Mouse (Mus musculus) MEL (cell line): Measurements from ENCODE around the gene Dhx38. TPM values are rescaled to one million over a fixed set of nuclear protein-coding genes. Genes with fewer than 3 reads are reported as not detected.
A peak's percentile ranks its signal among the peaks of the same experiment; 100 is the strongest.

ENCODE experiments used
- DNase-seq: peaks from one replicate; pipeline ENCODE4 v3.0.0; 2011; ENCODE audit warnings: low read depth, low spot score
- H3K27ac ChIP-seq: 2 replicates; pipeline ENCODE4 v1.5.1; 2012; ENCODE audit warnings: low read depth, mild to moderate bottlenecking, control low read depth, low read length, moderate library complexity; ENCODE audit not compliant: control insufficient read depth
- H3K27me3 ChIP-seq, 2 experiments: fragments of 150-350 bp in 1 of 2; sonication (generic) in 1 of 2; 2 replicates each; pipeline ENCODE4 v1.6.1; 2012; ENCODE audit warnings: low read length in 2 of 2, mild to moderate bottlenecking in 2 of 2, improper control_type of control experiment in 1 of 2, moderate library complexity in 1 of 2; ENCODE audit not compliant: insufficient read depth in 2 of 2, control insufficient read depth in 1 of 2
- H3K36me3 ChIP-seq, 2 experiments: 2 replicates each; pipeline ENCODE4 v1.6.1; 2012 to 2014; ENCODE audit warnings: low read length in 2 of 2, improper control_type of control experiment in 1 of 2, inconsistent platforms in 1 of 2, mild to moderate bottlenecking in 1 of 2; ENCODE audit not compliant: insufficient read depth in 2 of 2, control insufficient read depth in 1 of 2
- H3K4me1 ChIP-seq, 2 experiments: fragments of 150-350 bp in 1 of 2; sonication (generic) in 1 of 2; 2 replicates each; pipeline ENCODE4 v1.6.1; 2012; ENCODE audit warnings: low read length in 2 of 2, improper control_type of control experiment in 1 of 2, mild to moderate bottlenecking in 1 of 2; ENCODE audit not compliant: insufficient read depth in 2 of 2, control insufficient read depth in 1 of 2
- H3K4me3 ChIP-seq, 2 experiments: fragments of 150-350 bp in 1 of 2; sonication (generic) in 1 of 2; 2 replicates each; pipeline ENCODE4 v1.5.1; 2012; ENCODE audit warnings: low read depth in 2 of 2, low read length in 2 of 2, mild to moderate bottlenecking in 2 of 2, moderate library complexity in 2 of 2, control low read depth in 1 of 2, improper control_type of control experiment in 1 of 2; ENCODE audit not compliant: control insufficient read depth in 1 of 2, insufficient read depth in 1 of 2
- H3K79me2 ChIP-seq: 2 replicates; pipeline ENCODE4 v1.6.1; 2012; ENCODE audit warnings: mild to moderate bottlenecking, low read length, moderate library complexity; ENCODE audit not compliant: control insufficient read depth, poor library complexity, insufficient read depth
- H3K9ac ChIP-seq: 2 replicates; pipeline ENCODE4 v1.6.1; 2012; ENCODE audit warnings: low read depth, mild to moderate bottlenecking, control low read depth, low read length, moderate library complexity; ENCODE audit not compliant: control insufficient read depth, poor library complexity, severe bottlenecking
- H3K9me3 ChIP-seq: fragments of 150-350 bp; sonication (generic); replicated peaks from 2 replicates; pipeline ENCODE4 v1.6.1; 2012; ENCODE audit warnings: mild to moderate bottlenecking, low read length, improper control_type of control experiment, moderate library complexity; ENCODE audit not compliant: insufficient read depth
- BHLHE40 ChIP-seq: IDR thresholded peaks from 2 replicates; pipeline ENCODE4 v1.6.1; 2012; ENCODE audit warnings: low read depth, mild to moderate bottlenecking, inconsistent platforms, low read length, improper control_type of control experiment, borderline replicate concordance
- CHD2 ChIP-seq: IDR thresholded peaks from 2 replicates; pipeline ENCODE4 v1.6.1; 2011; ENCODE audit warnings: low read length, improper control_type of control experiment
- E2F4 ChIP-seq: IDR thresholded peaks from 2 replicates; pipeline ENCODE4 v1.6.1; 2011; ENCODE audit warnings: low read depth, low read length, improper control_type of control experiment, borderline replicate concordance
- ELF1 ChIP-seq: IDR thresholded peaks from 2 replicates; pipeline ENCODE4 v1.6.1; 2014; ENCODE audit warnings: low read depth, mild to moderate bottlenecking, inconsistent platforms, low read length, improper control_type of control experiment, moderate library complexity
- EP300 ChIP-seq, 2 experiments: IDR thresholded peaks; 2 replicates each; pipeline ENCODE4 v1.6.1; 2011; ENCODE audit warnings: improper control_type of control experiment in 2 of 2, low read length in 2 of 2, low read depth in 1 of 2, mild to moderate bottlenecking in 1 of 2
- ETS1 ChIP-seq: IDR thresholded peaks from 2 replicates; pipeline ENCODE4 v1.6.1; 2012; ENCODE audit warnings: low read depth, mild to moderate bottlenecking, inconsistent platforms, low read length, improper control_type of control experiment, moderate library complexity
- GABPA ChIP-seq: IDR thresholded peaks from 2 replicates; pipeline ENCODE4 v1.6.1; 2012; ENCODE audit warnings: low read depth, mild to moderate bottlenecking, inconsistent platforms, low read length, improper control_type of control experiment, moderate library complexity
- GATA1 ChIP-seq: IDR thresholded peaks from 2 replicates; pipeline ENCODE4 v1.6.1; 2011; ENCODE audit warnings: low read depth, low read length, improper control_type of control experiment
- HCFC1 ChIP-seq: IDR thresholded peaks from 2 replicates; pipeline ENCODE4 v1.6.1; 2012; ENCODE audit warnings: low read depth, mild to moderate bottlenecking, inconsistent platforms, low read length, improper control_type of control experiment, moderate library complexity
- JUND ChIP-seq: IDR thresholded peaks from 2 replicates; pipeline ENCODE4 v1.6.1; 2011; ENCODE audit warnings: low read depth, mild to moderate bottlenecking, improper control_type of control experiment, low read length
- MAFK ChIP-seq: IDR thresholded peaks from 2 replicates; pipeline ENCODE4 v1.6.1; 2011; ENCODE audit warnings: low read depth, mild to moderate bottlenecking, low read length, improper control_type of control experiment, borderline replicate concordance
- MAX ChIP-seq: IDR thresholded peaks from 2 replicates; pipeline ENCODE4 v1.6.1; 2011; ENCODE audit warnings: low read length, improper control_type of control experiment
- MAZ ChIP-seq: IDR thresholded peaks from 2 replicates; pipeline ENCODE4 v1.6.1; 2012; ENCODE audit warnings: low read depth, mild to moderate bottlenecking, inconsistent platforms, low read length, improper control_type of control experiment
- MEF2A ChIP-seq: IDR thresholded peaks from 2 replicates; pipeline ENCODE4 v1.6.1; 2014; ENCODE audit warnings: low read depth, mild to moderate bottlenecking, inconsistent platforms, low read length, improper control_type of control experiment; ENCODE audit not compliant: poor library complexity, insufficient replicate concordance, severe bottlenecking; ENCODE audit errors: extremely low read depth
- MXI1 ChIP-seq: IDR thresholded peaks from 2 replicates; pipeline ENCODE4 v1.6.1; 2011; ENCODE audit warnings: mild to moderate bottlenecking, low read depth, low read length, improper control_type of control experiment
- MYB ChIP-seq: IDR thresholded peaks from 2 replicates; pipeline ENCODE4 v1.6.1; 2011; ENCODE audit warnings: mild to moderate bottlenecking, low read depth, low read length, improper control_type of control experiment
- MYC ChIP-seq: IDR thresholded peaks from 2 replicates; pipeline ENCODE4 v1.6.1; 2011; ENCODE audit warnings: low read depth, mild to moderate bottlenecking, low read length, improper control_type of control experiment, moderate library complexity
- NELFE ChIP-seq: IDR thresholded peaks from 2 replicates; pipeline ENCODE4 v1.6.1; 2011; ENCODE audit warnings: low read depth, low read length, improper control_type of control experiment
- NRF1 ChIP-seq: IDR thresholded peaks from 2 replicates; pipeline ENCODE4 v1.6.1; 2014; ENCODE audit warnings: low read depth, mild to moderate bottlenecking, inconsistent platforms, low read length, improper control_type of control experiment, moderate library complexity; ENCODE audit not compliant: poor library complexity, insufficient read depth, severe bottlenecking
- POLR2A ChIP-seq, 2 experiments: IDR thresholded peaks; 2 replicates each; pipeline ENCODE4 v1.6.1; 2011 to 2012; ENCODE audit warnings: low read length in 2 of 2, mild to moderate bottlenecking in 2 of 2, control low read depth in 1 of 2, improper control_type of control experiment in 1 of 2, low read depth in 1 of 2, moderate library complexity in 1 of 2; ENCODE audit not compliant: control insufficient read depth in 1 of 2, insufficient read depth in 1 of 2, poor library complexity in 1 of 2
- POLR2AphosphoS2 ChIP-seq: IDR thresholded peaks from 2 replicates; pipeline ENCODE4 v1.6.1; 2011; ENCODE audit warnings: low read length, improper control_type of control experiment
- POLR2AphosphoS5 ChIP-seq: IDR thresholded peaks from 2 replicates; pipeline ENCODE4 v1.6.1; 2012; ENCODE audit warnings: low read depth, borderline replicate concordance, mild to moderate bottlenecking, inconsistent platforms, low read length, moderate library complexity, mixed read lengths
- RAD21 ChIP-seq: IDR thresholded peaks from 2 replicates; pipeline ENCODE4 v1.6.1; 2011; ENCODE audit warnings: mild to moderate bottlenecking, low read depth, low read length, improper control_type of control experiment
- RCOR1 ChIP-seq: IDR thresholded peaks from 2 replicates; pipeline ENCODE4 v1.6.1; 2012; ENCODE audit warnings: low read depth, mild to moderate bottlenecking, inconsistent platforms, low read length, improper control_type of control experiment
- SMC3 ChIP-seq: IDR thresholded peaks from 2 replicates; pipeline ENCODE4 v1.6.1; 2011; ENCODE audit warnings: low read depth, low read length, improper control_type of control experiment
- TAL1 ChIP-seq: IDR thresholded peaks from 2 replicates; pipeline ENCODE4 v1.6.1; 2012; ENCODE audit warnings: mild to moderate bottlenecking, inconsistent platforms, low read length, moderate library complexity, mixed read lengths
- TBP ChIP-seq: IDR thresholded peaks from 2 replicates; pipeline ENCODE4 v1.8.0; 2011; ENCODE audit warnings: low read depth, low read length, improper control_type of control experiment
- TCF12 ChIP-seq: IDR thresholded peaks from 2 replicates; pipeline ENCODE4 v1.6.1; 2014; ENCODE audit warnings: low read depth, mild to moderate bottlenecking, inconsistent platforms, low read length, improper control_type of control experiment, moderate library complexity
- UBTF ChIP-seq: IDR thresholded peaks from 2 replicates; pipeline ENCODE4 v1.6.1; 2012; ENCODE audit warnings: low read depth, mild to moderate bottlenecking, inconsistent platforms, low read length, improper control_type of control experiment, moderate library complexity, borderline replicate concordance; ENCODE audit not compliant: insufficient read depth
- USF2 ChIP-seq, 2 experiments: IDR thresholded peaks; 2 replicates each; pipeline ENCODE4 v1.6.1; 2011 to 2012; ENCODE audit warnings: improper control_type of control experiment in 2 of 2, low read length in 2 of 2, borderline replicate concordance in 1 of 2, inconsistent platforms in 1 of 2, low read depth in 1 of 2, mild to moderate bottlenecking in 1 of 2; ENCODE audit not compliant: insufficient read depth in 1 of 2
- ZC3H11A ChIP-seq: IDR thresholded peaks from 2 replicates; pipeline ENCODE4 v1.6.1; 2012; ENCODE audit warnings: low read depth, mild to moderate bottlenecking, inconsistent platforms, low read length, improper control_type of control experiment
- ZKSCAN1 ChIP-seq: IDR thresholded peaks from 2 replicates; pipeline ENCODE4 v1.6.1; 2012; ENCODE audit warnings: low read depth, mild to moderate bottlenecking, inconsistent platforms, low read length, improper control_type of control experiment, moderate library complexity
- ZNF384 ChIP-seq: IDR thresholded peaks from 2 replicates; pipeline ENCODE4 v1.6.1; 2012; ENCODE audit warnings: low read depth, mild to moderate bottlenecking, inconsistent platforms, low read length, improper control_type of control experiment
- polyA plus RNA-seq, 2 experiments: library from polyadenylated mRNA; stranded (reverse) in 1 of 2; unstranded in 1 of 2; fragments of >175 nt in 1 of 2; fragments of >200 nt in 1 of 2; gene quantifications; 2 replicates each; pipeline versions ENCODE4 v1.2.1 to v1.2.4; 2012; ENCODE audit warnings: low replicate concordance in 2 of 2, low read depth in 1 of 2; ENCODE audit not compliant: insufficient read length in 2 of 2, insufficient read depth in 1 of 2, missing spikeins in 1 of 2
- total RNA-seq: library from RNA; depleted of rRNA; stranded (reverse); fragments of 300-350 nt; gene quantifications from 2 replicates; pipeline ENCODE4 v1.2.3, GENCODE M21; 2012

The Dhx38 gene
- total and polyA plus RNA-seq, 3 experiments, result 43.3 to 72.1 (median 54.6) TPM

DNA sequence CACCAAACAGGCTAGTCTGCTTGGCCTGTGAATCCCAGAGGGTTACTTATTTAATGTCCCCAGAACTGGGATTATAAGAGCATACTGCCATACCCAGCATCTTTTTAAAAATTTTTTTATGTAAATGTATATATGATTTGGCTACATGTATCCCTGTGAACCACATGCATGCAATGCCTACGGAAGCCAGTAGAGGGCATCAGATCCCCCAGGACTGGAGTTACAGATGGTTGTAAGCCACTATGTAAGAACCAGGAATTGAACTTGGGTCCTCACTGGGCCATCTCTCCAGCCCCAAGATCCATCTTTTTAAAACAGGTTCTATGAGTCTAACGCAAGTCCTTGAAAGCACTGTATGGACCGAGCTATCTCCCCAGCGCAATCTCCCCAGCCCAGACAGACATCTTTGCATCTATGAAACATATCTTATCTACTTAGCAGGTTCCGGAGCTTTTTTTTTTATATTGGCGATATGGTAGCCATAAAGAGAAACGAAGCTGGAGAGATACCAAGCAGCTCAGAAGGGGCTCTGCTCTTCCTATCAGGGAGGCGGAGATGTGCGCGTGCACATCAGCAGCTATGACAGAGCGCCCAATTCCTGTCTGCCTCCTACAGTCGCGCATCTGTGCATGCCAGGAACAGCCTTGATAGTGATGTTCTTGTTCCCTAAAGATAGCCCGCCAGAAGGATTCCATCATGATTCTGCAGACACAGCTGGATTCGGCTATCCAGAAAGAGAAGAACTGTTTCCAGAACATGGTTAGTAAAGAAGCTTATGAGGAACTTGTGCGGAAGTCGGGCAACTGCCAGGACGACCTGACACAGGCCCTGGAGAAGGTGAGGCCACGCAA, 30.3 kb downstream of the Dhx38 start (continued):
- TF ChIP-seq ELF1, result peak; percentile 22; the same call in 1 of the 2 replicates
- no peak for TF ChIP-seq TBP
- TF ChIP-seq NELFE, result no peak
- TF ChIP-seq EP300 (IDR thresholded peaks at IDR 0.05; ENCODE audit: low read depth in 1 of 2, low read length in 2 of 2), result peak in 1 of 2 experiments; percentile 63; a peak in 1 of 4 replicates
- TF ChIP-seq SMC3, result peak; percentile 63

GRCm38 (mm10) chr8:109524008-109524407, 41.7 kb downstream of the Dhx38 start:
- H3K9ac ChIP-seq, result no peak overlapping the region
- peaks cover 4 to 13% of the 10 kb centered on the region in 2 experiments; a peak in 3 of 4 replicates for H3K4me1 ChIP-seq
- H3K36me3 ChIP-seq, result no peaks in the 10 kb centered on the region; a peak in 1 of 4 replicates
- peak; percentile 50 for DNase-seq
- peak overlapping the region in 1 of 2 experiments; percentile 15; a peak in 1 of 4 replicates for H3K4me3 ChIP-seq
- H3K27me3 ChIP-seq, result no peaks in the 10 kb centered on the region; a peak in 1 of 4 replicates
- no peak for TF ChIP-seq GABPA
- no peak for TF ChIP-seq MAX
- peak; percentile 53; the same call in 1 of the 2 replicates for TF ChIP-seq TCF12
- no peak for TF ChIP-seq RCOR1
- TF ChIP-seq ZNF384, result no peak
- TF ChIP-seq CHD2, result no peak
- TF ChIP-seq JUND, result no peak
- TF ChIP-seq MYB, result peak; percentile 44; the same call in 1 of the 2 replicates
- no peak for TF ChIP-seq ZC3H11A
- TF ChIP-seq E2F4, result no peak
- no peak for TF ChIP-seq GATA1
- TF ChIP-seq UBTF, result no peak
- TF ChIP-seq HCFC1, result no peak
- no peak for TF ChIP-seq MXI1
- no peak for TF ChIP-seq MAZ
- no peak for TF ChIP-seq USF2 (IDR thresholded peaks at IDR 0.05; ENCODE audit: borderline replicate concordance in 1 of 2, insufficient read depth in 1 of 2, low read depth in 1 of 2, low read length in 2 of 2)
- 0 out of 2 replicates have a peak, but pooled peaks have one; percentile 7 for TF ChIP-seq TAL1
- no peak for TF ChIP-seq MEF2A
- TF ChIP-seq ETS1, result no peak
- TF ChIP-seq MAFK, result no peak
- no peak for TF ChIP-seq POLR2A (IDR thresholded peaks at IDR 0.05; ENCODE audit: control insufficient read depth in 1 of 2, insufficient read depth in 1 of 2, low read depth in 1 of 2, low read length in 2 of 2, poor library complexity in 1 of 2)
- no peak for TF ChIP-seq MYC
- no peak for TF ChIP-seq RAD21
- TF ChIP-seq BHLHE40, result no peak
- no peak for TF ChIP-seq POLR2AphosphoS5
- TF ChIP-seq POLR2AphosphoS2, result no peak
- TF ChIP-seq EP300 (IDR thresholded peaks at IDR 0.05; ENCODE audit: low read depth in 1 of 2, low read length in 2 of 2), result peak in 1 of 2 experiments; percentile 72; a peak in 2 of 4 replicates
- no peak for TF ChIP-seq ZKSCAN1
- no peak for TF ChIP-seq NRF1
- TF ChIP-seq, all 39 proteins: peak for 4
- Histone ChIP-seq H3K79me2 (no peaks in the 10 kb centered on the region), H3K9me3 (no peaks in the 10 kb centered on the region), H3K27ac (peak overlapping the region; percentile 39; the same call in 1 of the 2 replicates)
